Mouse (Mus musculus) MN1 (cell line): ENCODE data around the gene Sall2.
"Not testable (repeated sequence)": the region's sequence is repeated elsewhere in the genome, so short reads cannot be mapped to it uniquely, and the experiment has no call there.

Source experiments
- DNase-seq: peaks from one replicate; pipeline ENCODE4 v3.0.0-alpha.2; 2016; ENCODE audit warnings: low spot score

The Sall2 gene

GRCm38 (mm10) chr14:52303517-52303916, 25.0 kb downstream of the Sall2 start:
- not testable (repeated sequence) for DNase-seq

DNA sequence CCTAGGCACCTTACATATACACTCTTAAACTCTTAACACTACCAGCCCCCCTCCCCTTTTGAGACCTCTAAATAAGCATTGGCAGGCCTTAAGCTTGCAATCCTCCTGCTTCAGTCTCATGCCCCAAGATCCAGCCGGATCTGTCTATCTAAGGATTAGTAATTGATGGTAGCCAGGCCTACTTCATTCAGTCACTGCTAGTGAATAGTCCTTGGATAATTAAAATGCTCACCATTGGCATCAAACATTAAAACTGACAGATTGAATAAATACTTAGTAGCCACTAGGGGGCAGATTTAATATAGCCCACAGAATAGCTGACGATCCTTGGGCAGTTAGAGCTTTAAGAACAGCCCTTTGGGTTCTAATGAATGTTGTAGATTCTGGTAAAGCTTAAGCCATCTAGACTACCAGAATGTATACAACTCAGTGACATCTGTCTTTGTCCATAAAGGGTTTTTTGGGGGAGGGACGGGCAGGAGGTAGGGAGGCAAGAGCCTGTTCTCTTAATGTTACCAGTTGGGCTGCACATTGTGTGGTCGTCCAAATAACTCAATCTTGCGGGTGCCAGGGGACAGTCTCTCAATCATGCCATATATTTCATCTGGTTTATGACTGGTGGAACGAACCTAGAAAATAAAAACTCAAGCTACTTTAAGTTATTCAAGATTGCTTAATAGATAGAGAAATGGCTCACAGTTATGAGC, 32.9 kb downstream of the Sall2 start:
- DNase-seq, result peak; percentile 67

GRCm38 (mm10) chr14:52284191-52284590, 44.4 kb downstream of the Sall2 start:
- DNase-seq, result no peak

DNA sequence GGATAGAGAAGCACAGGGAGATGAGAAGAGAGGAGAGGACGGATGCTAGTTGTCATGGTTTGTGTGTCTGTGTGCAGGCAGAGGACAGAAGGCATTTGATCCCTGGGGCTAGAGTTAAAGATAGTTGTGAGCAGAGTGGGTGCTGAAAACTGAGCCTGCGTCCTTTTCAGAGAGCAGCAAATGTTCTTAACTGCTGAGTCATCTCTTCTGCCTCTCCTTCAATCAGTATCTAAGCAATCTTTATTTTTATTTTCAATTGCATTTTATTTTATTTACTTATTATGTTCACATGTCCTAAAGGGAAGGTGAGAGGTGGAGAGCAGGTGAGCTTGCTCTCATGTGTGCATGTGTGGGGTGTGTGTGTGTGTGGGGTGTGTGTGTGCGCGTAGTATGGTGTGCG, 44.9 kb downstream of the Sall2 start:
- DNase-seq, result no peak

GRCm38 (mm10) chr14:52279747-52280120, 48.8 kb downstream of the Sall2 start:
- DNase-seq, result peak; percentile 32

GRCm38 (mm10) chr14:52278932-52279746, 49.4 kb downstream of the Sall2 start, which contains the start of the genes Tox4 and Rab2b:
Gene Tox4, plus strand, starts transcription at chr14:52279146.
Gene Rab2b, minus strand, starts transcription at chr14:52279545.
- peak; percentile 98 for DNase-seq

GRCm38 (mm10) chr14:52277210-52277609, 51.4 kb downstream of the Sall2 start:
- DNase-seq, result no peak

- DNase-seq, result no peak
These were observed 55.8 kb downstream of the Sall2 start for GRCm38 (mm10) chr14:52272781-52273180.
